Mouse (Mus musculus) erythroid progenitor cell, adult 5-6 weeks (primary cell): ENCODE measurements around the gene Mrpl21. TPM values are rescaled to one million over a fixed set of nuclear protein-coding genes. Genes with fewer than 3 reads are reported as not detected.
A peak's percentile ranks its signal among the peaks of the same experiment; 100 is the strongest.

Experiments used
- ATAC-seq: replicated peaks from 2 replicates; pipeline ENCODE4 v1.8.0; 2016; ENCODE audit warnings: moderate number of reproducible peaks, mild to moderate bottlenecking, moderate TSS enrichment, inconsistent platforms; ENCODE audit not compliant: poor library complexity, low FRiP score, severe bottlenecking
- total RNA-seq, 2 experiments: library from RNA; stranded (forward) in 1 of 2; stranded (reverse) in 1 of 2; fragments of 150-400 nt in 1 of 2; fragments of 186-747, 209-891 nt in 1 of 2; gene quantifications; 2 replicates each; pipeline versions ENCODE4 v1.2.3 to v1.2.4; 2015 to 2017; ENCODE audit warnings: low replicate concordance in 2 of 2

The Mrpl21 gene
- total RNA-seq (2015; ENCODE audit: low replicate concordance), result 29.2 and 33.5 TPM in 2 replicates
- 13.6 and 30.7 TPM in 2 replicates for total RNA-seq (2017; ENCODE audit: low replicate concordance)

- peak; percentile 91 for ATAC-seq
These were observed at the start of gene Mrpl21, which contains the start of gene Ighmbp2 for GRCm38 (mm10) chr19:3282572-3283467. Gene Mrpl21, plus strand, starts transcription at chr19:3282901. Gene Ighmbp2, minus strand, starts transcription at chr19:3283017.

- ATAC-seq, result no peak
These were observed 22.7 kb upstream of the Mrpl21 start for GRCm38 (mm10) chr19:3260016-3260415.

GRCm38 (mm10) chr19:3260591-3260990 lies 22.1 kb upstream of the Mrpl21 start:
- no peak for ATAC-seq

GRCm38 (mm10) chr19:3261336-3261735 lies 21.4 kb upstream of the Mrpl21 start:
- ATAC-seq, result no peak

GRCm38 (mm10) chr19:3261764-3262525 lies 20.8 kb upstream of the Mrpl21 start:
- ATAC-seq, result no peak

- no peak for ATAC-seq
These were observed 18.4 kb upstream of the Mrpl21 start for GRCm38 (mm10) chr19:3264348-3264747.

GRCm38 (mm10) chr19:3265180-3265579 lies 17.5 kb upstream of the Mrpl21 start:
- no peak for ATAC-seq

- no peak for ATAC-seq
These were observed 16.6 kb upstream of the Mrpl21 start for GRCm38 (mm10) chr19:3266136-3266535.

GRCm38 (mm10) chr19:3266676-3267075 lies 16.0 kb upstream of the Mrpl21 start:
- no peak for ATAC-seq

GRCm38 (mm10) chr19:3267340-3267739 lies 15.4 kb upstream of the Mrpl21 start:
- ATAC-seq, result no peak

GRCm38 (mm10) chr19:3268218-3268980 lies 14.3 kb upstream of the Mrpl21 start:
- no peak for ATAC-seq

- no peak for ATAC-seq
These were observed 13.4 kb upstream of the Mrpl21 start for GRCm38 (mm10) chr19:3269279-3269678.

- no peak for ATAC-seq
These were observed 12.9 kb upstream of the Mrpl21 start for GRCm38 (mm10) chr19:3269803-3270202.

GRCm38 (mm10) chr19:3271366-3271765 lies 11.3 kb upstream of the Mrpl21 start:
- no peak for ATAC-seq

- ATAC-seq, result no peak
These were observed 9.4 kb upstream of the Mrpl21 start for GRCm38 (mm10) chr19:3273331-3273730.

- no peak for ATAC-seq
These were observed 6.8 kb upstream of the Mrpl21 start for GRCm38 (mm10) chr19:3275744-3276365.

GRCm38 (mm10) chr19:3281886-3282285 lies 815 bp upstream of the Mrpl21 start:
- ATAC-seq, result no peak

GRCm38 (mm10) chr19:3289006-3289405 lies 6.3 kb downstream of the Mrpl21 start:
- no peak for ATAC-seq

GRCm38 (mm10) chr19:3292028-3292427 lies 9.3 kb downstream of the Mrpl21 start:
- peak; percentile 61 for ATAC-seq

GRCm38 (mm10) chr19:3292993-3293392 lies 10.3 kb downstream of the Mrpl21 start:
- ATAC-seq, result no peak
